Mouse (Mus musculus): ENCODE results near the gene Tspan17.

Tspan17 gene

DNA sequence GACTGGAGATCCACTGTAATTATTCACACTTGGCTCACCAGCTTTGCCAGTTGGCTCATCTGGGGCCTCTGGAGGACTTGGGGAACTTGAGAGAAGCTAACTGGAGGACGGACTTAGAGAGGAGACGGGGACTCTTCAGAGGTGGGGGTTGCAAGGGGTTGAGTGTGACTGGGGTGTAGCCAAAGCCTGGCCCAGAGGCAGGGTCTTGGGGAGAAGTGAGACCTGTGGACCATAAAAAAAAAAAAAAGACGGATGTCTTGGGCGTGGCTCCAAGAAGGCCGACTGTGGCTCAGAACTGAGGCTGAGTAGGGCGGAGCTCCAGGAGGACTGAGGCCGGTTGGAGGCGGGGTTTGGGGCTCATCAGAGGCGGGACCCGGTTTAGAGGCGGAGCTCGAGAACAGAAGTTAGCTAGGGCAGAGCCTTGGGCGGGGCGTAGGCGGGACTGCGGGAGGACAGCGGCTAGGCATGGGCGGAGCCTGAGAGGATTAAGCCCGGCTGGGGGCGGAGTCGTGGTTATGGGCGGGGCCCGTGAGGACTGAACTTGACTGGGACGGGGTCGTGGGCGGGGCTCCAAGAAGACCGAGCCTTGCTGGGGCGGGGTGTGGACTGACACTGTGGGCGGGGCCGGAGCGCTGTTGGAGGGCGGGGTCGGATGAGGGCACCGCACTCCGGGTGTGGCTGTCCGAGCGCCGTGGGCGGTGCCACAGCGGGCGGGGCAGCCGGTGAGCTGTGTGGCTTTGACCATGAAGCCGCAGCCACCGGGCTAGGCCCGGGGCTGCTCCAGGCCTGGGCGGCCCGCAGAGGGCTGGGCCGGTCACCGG, at the start of gene Tspan17:
Tspan17 (plus strand) TSS at position 638 of the 821 bp plus-strand sequence.
- ATAC-seq (ENCODE audit: insufficient number of reproducible peaks, low FRiP score, low TSS enrichment), result peak; percentile 62

DNA sequence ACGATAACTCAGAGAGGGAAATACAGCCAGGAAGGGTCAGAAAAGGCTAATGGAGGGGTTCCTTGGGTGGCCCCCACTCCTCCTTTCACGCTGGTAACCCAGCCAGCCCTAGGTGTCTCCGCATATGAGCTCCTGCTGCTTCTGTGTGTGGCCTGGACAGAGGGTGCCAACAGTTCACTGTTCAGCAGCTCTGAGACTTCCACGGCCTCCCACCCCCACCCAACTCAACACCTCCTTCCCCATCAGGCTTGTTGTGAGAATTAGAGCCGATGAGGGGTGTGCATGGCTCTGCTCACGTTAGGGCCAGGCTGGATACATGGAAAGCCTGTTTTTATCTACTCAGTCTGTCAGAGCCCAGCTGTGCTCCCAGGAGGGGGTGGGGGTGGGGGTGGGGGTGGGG, 43.1 kb upstream of the Tspan17 start:
- no peak for ATAC-seq (ENCODE audit: insufficient number of reproducible peaks, low FRiP score, low TSS enrichment)

DNA sequence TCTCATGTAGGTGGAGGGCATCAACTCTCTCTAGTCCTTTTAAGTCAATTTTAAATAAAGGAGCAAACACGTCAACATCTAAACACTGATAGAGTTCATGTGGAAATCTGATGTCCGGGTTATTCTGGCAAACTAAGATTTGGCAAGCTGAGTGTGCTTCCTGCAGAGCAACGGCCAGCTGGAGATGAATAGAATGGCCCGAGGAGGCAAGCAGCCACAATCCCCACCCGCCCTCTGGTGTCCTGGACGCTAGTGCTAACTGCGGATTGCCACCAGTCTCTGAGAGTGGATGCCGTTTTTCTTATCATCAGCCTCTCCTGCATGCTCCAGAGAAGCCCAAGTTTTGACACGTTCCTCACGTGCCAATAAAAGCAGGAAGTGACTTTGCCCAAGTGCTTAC, 42.3 kb upstream of the Tspan17 start:
- peak; percentile 29; the same call in 1 of the 2 replicates for ATAC-seq (ENCODE audit: insufficient number of reproducible peaks, low FRiP score, low TSS enrichment)

DNA sequence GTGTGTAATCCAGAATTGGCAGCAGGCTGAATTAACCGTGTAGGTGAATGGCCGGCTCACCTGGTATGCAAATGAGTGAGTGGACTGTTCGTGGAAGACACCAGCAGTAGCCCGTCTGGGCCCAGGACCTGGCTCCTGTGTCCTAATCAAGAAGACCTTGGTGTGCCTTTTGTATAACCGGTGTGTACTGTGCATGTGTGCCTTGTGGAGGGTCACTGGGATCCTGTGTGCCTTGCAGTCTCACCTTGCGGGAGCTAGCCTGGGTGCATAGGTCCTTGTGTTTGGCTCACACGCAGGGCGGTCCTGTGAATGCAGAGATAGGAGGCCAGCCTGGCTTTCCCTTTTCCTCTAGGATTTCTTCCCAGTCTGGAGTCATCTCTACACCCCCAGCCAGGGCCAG, 41.0 kb upstream of the Tspan17 start:
- no peak for ATAC-seq (ENCODE audit: insufficient number of reproducible peaks, low FRiP score, low TSS enrichment)

DNA sequence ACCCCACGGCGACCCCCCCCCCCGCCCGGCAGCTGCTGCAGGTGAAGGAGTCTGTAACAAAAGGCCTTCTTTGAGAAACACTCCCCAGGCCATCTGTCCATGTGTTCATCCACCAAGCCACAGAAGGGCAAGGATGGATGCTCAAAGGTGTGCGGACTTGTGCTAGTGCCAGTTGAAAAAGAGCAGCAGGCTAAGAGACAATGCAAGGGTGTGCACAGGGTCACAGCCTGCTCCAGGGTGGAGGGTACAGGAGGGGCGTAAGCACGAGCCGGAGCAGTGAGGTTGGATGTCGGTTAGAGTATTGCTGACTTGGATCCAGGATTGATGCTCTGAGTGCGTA, 40.5 kb upstream of the Tspan17 start:
- no peak for ATAC-seq (ENCODE audit: insufficient number of reproducible peaks, low FRiP score, low TSS enrichment)

DNA sequence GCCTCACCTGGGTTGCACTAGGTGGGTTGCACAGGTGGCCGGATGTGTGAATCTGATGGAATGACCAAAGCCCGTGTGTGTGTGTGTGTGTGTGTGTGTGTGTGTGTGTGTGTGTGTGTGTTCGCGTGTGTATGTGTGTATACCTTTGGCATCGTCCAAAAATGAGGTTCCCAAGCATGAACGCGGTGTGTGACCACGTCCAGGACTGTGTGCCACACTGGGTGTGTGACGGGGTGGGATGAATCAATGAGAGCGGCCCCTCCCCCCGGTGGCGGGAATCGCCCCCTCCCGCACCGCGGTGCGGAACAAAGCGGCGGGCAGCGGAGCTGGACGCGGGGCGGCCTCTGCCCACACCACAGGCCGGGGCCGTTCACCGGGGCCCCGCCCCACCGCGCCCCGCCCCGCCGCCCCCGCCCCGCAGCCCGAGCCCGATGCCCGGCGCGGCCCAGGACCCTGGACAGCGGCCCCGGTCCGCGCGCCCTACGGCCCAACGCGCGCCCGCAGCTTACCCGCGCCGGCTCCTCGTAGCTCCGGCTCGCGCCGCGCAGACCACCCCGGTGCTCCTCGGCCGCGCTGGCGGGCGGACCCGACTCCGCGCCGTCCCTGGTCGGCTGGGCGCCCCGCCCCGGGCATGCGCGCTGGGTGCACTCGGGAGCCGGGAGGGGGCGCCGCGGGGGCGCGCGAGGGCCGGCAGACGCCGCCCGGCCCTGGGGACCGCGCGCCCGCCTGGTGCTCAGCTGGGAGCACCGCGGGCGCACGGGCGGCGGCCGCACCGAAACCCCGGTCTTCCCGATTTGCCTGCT, 39.9 kb upstream of the Tspan17 start:
- ATAC-seq (ENCODE audit: insufficient number of reproducible peaks, low FRiP score, low TSS enrichment), result peak; percentile 33; the same call in 1 of the 2 replicates

DNA sequence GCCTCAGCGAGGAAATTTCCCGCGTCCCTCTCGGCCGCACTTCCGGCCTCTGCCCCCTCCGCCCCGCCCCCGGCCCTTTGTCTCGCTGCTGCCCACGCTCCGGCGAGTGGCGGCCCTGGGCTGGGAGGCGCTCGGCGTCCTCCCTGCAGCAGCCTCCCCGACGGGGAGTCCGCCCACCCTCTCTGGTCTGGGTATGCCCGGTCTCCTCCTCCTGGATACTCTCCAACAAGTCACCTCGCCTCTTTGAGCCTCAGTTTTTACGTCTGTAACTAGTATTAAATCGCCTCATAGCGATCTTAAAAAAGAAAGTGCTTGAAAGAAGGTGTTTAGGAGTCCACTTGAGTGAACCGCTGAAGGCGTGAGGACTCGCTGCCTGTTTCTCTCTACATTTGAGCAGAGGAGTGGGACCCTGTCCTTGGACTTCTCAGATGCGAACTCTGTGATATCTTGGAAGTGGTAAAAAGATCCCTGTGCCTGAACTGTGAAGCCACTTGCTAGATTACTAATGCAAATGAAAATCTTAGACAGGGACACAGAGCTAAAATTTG, 39.2 kb upstream of the Tspan17 start, which contains the start of gene Gprin1:
Gprin1 (minus strand) TSS at position 11 of the 548 bp plus-strand sequence.
- peak; percentile 22; the same call in 1 of the 2 replicates for ATAC-seq (ENCODE audit: insufficient number of reproducible peaks, low FRiP score, low TSS enrichment)

DNA sequence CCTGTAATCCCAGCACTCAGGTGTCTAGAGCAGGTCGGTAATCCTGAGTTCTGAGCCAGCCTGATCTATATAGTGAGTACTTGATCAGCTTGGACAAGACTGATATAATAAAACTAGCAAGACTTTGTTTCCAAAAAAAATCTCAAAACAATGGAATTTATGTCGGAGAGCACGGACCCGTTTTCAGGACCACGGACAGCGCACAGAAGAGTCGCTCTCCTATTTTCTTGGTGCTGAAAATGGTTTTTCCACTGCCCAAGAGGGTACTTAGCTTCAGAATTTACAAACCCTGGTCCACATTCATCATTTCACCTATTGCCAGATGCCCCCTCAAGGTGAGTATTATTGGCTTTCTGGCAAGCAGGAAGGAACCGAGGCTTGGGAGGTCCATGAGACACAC, 38.5 kb upstream of the Tspan17 start:
- ATAC-seq (ENCODE audit: insufficient number of reproducible peaks, low FRiP score, low TSS enrichment), result no peak

DNA sequence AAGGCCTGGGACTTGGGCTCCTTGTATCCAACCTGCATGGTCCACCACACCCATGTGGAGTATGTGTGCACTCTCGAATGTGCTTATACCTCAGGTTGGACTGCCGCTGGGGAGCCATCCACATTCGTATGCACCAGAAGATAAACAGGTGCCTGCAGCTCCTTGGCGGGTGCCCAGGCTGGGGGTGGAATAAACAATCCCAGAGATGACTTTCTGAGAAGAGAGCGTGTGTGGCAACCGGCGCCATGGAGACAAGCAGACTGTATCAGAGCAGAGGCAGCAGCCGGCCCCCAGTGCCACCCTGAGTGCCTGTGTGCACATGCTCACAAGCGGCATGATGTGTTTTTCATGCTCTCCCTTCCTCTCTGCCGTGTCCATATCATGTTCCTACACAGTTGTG, 36.5 kb upstream of the Tspan17 start:
- ATAC-seq (ENCODE audit: insufficient number of reproducible peaks, low FRiP score, low TSS enrichment), result no peak

DNA sequence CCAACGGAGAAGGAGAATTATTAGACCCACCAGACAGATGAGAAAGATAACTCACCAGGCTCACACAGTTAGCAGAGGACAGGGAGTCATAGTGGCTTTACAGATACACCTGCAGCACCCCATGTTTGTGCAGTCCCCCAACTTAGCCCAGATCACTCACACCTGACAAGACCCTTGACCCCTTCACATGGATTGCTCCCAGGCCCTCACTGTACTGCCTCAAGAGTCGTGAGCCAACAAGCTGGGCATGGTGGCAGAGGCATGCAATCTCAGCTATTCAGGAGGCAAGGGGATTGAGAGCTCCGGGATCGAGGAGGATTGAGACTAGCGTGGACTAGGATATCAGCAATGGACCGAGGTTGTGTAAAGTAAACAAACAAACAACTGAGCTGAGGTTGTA, 35.4 kb upstream of the Tspan17 start:
- ATAC-seq (ENCODE audit: insufficient number of reproducible peaks, low FRiP score, low TSS enrichment), result no peak

DNA sequence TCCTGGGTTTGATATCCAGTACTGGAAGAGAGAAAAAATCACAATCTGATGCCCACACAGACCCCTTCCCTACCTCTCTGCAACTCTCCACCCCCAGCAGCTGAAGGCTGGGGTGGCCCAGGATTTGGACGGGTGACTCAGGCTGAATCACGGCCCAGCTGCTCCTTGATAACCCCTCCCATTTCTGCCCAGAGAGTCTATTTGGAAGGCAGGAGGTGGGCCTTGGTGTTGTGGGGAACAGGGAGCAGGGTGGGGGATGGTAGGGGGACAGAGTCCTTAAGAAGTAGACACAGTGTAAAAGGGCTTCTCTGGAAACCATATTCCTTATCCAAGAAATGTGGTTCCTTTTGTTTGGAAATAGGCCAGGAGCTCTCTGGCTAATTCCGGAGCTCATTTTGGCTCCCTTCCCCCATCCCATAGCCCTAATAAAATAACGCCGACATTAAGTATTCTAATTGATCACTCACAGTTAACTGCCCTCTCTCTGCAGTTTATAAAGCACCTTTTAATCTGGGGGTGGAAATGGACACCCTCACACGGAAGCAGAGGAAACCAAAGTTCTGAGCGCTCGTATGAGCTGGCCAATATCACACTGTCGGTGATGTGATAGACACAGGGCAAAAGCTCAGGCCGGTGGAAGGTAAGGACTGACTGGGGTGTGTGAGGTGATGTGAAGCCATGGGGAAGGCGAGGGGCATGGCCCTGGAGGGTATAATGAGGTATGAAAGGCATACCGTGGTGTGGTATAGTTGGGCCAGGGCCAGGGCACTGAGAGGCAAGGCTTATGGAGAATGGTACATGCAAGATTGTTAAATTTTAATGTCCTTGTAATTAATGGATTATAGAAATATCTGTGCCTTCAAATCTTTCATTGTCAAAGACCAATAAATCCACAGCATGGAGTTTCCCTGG, 34.8 kb upstream of the Tspan17 start:
- ATAC-seq (ENCODE audit: insufficient number of reproducible peaks, low FRiP score, low TSS enrichment), result no peak

DNA sequence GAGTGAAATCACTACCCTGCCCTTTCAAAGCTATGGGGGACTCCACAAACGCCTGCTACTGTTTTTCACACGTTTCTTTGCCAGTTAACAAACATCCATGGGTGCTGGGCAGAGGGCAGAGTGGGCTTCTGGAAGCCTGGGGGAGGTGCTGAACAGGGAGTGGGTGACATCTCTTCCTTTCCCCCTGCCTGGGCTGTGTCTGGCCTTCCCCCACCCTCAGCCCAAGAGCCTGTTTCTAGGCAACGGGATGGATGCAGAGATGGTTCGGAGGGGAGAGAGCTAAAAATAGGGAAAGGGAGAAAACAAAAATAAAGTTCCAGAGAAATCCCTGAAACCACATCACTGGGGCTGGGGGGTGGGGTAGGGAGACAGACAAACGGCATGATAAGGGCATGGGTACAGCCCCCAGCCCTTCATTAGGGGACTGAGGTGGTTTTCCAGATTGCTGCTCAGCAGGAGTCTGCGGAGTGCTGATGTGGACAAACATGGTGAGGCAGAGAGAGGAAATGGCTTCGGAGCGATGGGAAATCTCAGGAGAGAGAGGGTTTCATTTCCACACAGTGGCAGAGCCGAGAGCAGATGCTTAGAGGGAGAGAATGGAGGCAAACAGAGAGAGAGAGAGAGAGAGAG, 33.9 kb upstream of the Tspan17 start:
- ATAC-seq (ENCODE audit: insufficient number of reproducible peaks, low FRiP score, low TSS enrichment), result no peak

DNA sequence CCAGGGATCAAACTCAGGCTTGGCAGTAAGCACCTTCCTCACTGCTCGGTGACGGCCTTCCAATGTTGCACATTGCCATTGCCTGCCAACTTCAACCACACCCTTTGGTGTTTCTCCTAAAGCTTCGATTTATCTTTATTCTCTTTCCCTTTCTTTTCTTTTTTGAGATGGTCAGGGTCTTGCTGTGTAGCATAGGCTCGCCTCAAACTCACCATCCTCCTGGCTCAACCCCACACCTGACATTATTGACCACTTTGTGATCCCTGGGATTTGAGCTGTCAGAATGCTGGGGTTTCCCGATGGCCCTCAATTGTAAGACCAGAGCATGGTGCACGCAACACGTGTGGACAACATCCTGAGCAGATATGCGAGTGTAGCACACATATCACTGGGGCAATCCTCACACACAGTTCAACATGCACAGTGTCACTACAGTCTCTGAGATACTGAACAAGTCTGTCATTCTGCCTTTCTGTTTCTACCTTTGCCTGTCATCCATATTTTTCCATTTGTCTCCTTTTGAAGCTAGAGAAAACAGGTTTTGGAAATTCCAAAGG, 32.9 kb upstream of the Tspan17 start:
- no peak for ATAC-seq (ENCODE audit: insufficient number of reproducible peaks, low FRiP score, low TSS enrichment)

DNA sequence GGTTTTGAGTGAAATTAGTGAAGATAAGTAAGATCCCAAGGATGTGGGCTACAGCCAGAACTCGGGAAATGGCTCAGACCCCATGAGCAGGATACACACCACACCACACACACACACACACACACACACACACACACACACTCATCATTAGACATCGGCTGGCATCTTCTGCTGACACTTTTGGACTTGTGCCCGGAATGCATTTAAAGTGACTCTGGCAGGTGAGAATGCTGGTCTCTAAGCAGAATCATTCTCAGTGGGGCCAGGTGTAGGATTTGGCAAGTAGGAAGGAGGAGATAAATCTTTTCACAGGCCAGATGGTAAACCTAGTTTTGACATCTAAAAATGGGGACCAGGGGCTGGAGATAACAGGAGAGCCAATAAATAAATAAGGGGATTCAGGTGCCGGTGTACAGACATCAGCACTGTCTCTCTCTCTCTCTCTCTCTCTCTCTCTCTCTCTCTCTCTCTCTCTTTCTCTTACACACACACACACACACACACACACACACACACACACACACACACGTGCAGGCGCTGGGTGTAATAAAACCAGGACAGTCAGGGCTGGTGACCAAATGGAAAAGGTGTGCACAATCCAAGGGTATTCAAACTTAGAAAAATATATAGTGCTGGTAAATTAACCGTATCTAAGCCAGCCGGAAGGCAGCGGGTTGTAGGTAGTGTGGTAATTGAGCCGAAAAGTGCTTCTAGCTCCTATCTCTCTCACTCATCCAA, 31.9 kb upstream of the Tspan17 start:
- no peak for ATAC-seq (ENCODE audit: insufficient number of reproducible peaks, low FRiP score, low TSS enrichment)

DNA sequence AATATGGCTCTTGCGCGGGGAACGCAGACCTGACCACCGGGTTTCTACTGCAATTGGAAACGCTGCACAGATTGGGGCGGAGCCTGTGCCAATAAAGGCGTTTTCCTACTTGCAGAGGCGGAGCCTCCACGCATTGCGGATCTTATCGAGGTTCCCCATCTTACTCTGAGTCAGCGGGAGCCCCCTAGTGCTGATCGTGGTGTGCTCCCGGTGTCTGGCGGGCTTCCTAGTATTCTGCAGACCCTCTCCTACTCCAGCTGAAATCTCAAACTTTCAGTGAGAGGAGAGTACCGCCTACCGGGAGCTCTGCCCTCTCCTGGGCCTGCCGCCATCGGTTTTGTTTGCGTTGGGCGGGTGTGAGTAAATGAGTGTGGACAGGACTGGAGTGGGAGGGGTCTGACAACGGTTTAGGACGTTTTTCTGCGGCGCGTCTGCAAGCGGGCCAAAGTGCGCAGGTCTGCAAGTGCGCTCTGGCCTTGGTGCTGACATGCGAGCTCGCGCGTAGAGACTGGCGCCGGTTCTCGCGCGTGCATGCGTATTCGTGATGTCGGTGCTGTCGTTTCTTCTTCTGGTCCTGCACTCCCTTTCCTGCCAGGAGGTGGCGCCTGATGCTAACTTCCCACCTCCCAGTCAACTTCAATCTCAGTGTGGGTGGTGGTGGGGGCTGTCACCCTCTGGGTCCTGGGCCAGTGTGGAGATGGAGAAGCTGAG, 31.0 kb upstream of the Tspan17 start:
- ATAC-seq (ENCODE audit: insufficient number of reproducible peaks, low FRiP score, low TSS enrichment), result peak; percentile 79

DNA sequence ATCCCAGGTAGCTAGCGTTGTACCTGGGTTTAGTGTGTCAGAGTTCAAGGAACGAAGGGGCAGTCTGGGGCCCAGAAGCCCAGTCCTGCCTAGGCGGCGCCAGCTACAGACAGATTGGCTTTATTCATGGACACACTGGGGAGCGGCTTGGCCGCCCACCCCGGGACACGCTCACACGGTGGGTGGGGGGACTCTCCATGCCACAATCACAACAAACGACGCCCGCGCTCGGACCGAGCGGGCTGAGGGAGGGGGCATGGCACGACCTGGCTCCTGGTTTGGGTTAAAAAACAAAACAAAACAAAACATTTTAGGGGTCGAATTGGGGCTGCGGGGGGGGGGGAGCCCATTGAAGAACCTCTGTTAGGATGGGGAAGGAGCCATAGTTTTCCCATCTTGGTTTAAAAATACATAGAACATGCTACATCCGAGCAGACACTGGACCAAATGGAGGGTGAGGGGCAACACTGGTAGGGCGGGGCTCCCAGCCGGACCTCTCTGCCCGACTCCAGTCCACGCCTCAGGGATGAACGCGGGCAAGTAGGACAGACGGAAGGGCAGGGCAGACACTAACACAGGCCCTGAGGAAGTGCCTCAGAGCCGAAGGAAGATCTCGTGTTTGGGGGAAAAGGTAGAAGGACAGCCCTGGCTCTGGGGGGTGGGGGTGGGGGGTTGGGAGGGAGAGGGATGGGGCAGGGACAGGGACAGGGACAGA, 30.3 kb upstream of the Tspan17 start:
- ATAC-seq (ENCODE audit: insufficient number of reproducible peaks, low FRiP score, low TSS enrichment), result no peak

DNA sequence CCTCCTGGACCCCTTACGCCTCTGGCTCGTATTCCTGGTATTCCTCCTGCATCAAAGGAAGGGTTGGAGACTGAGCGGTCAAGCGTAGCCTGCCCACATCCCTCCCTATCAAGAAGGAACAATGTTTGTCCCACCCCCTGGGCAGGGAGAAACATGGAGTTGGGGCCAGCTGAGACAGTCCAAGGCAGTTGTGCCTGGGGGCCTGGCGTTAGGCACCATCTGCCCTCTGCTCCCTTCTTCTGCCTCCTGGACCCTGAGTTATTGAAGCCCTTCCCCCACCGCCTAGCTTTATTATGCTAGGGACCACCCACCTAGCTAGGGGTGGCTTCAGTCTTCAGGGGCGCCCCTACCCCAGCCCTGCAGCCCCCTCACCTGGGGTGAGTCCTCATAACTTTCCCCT, 29.7 kb upstream of the Tspan17 start:
- no peak for ATAC-seq (ENCODE audit: insufficient number of reproducible peaks, low FRiP score, low TSS enrichment)

All from cerebellum, adult (tissue).